Mouse (Mus musculus) embryo, embryonic 10 days (tissue): ENCODE data around the gene Chst5.
A peak's percentile ranks its signal among the peaks of the same experiment; 100 is the strongest.
"Not testable (repeated sequence)": the region's sequence is repeated elsewhere in the genome, so short reads cannot be mapped to it uniquely, and the experiment has no call there.

Experiments
- DNase-seq: peaks from one replicate; pipeline ENCODE4 v3.0.0-alpha.2; 2015; ENCODE audit warnings: low spot score

The Chst5 gene

DNA sequence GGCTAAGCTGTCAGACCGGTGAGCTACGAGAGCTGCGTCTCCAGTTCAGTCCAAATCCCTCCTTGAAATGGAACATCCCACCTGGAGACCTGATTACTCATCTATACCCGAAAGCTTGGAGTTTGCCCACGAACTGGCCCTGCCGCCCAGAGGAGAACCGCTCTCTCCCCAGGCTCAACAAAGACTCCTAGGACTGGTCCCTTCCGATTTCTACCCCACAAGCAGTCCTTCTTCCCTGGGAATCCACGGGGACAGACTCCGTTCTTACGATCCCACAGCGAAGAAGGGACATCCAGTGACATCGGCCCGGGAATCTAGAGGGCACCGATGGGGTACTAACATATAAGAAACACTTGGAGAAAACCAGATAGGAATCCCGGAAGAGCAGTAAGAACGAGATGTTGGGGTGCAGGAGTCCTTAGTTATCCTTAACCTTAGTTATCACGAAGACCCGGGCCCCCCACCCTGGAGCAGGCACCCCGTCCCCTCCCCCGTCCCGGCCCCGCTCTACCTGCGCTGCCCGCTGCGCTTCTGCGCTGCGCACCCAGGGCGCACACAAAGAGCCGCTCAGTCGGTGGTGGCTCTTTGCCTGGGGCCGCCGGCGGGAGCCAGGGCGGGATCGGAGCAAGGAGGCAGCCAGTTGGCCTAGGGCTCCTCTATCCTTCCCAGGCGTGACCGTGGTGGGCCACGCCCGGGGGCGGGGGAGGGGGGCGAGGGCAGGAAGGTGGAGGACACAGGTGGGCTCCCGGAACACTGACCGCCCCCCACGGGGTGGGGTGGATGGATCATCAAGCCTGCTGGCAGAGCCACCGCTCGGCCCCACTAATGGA, at the start of gene Chst5:
Gene Chst5 (minus strand): TSS at position 827 of the 830 bp plus-strand sequence.
- DNase-seq = peak; percentile 43

DNA sequence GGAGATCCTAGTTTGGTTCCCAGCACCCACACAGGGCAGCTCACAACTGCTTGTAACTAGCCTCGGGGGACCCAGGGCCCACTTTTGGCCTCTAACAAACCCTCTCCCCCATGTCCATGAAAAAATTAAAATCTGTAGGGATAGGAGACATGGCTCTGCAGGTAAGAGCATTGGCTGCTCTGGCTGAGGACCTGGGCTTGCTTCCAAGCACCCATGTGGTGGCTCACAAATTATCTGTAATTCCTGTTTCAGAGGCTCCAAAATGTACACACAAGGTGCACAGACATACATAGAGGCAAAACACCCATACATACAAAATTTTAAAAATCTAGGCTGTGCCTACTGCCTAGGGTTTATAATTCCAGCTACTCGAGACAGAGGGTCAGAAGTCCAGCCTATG, 47.0 kb upstream of the Chst5 start:
- DNase-seq = no peak

DNA sequence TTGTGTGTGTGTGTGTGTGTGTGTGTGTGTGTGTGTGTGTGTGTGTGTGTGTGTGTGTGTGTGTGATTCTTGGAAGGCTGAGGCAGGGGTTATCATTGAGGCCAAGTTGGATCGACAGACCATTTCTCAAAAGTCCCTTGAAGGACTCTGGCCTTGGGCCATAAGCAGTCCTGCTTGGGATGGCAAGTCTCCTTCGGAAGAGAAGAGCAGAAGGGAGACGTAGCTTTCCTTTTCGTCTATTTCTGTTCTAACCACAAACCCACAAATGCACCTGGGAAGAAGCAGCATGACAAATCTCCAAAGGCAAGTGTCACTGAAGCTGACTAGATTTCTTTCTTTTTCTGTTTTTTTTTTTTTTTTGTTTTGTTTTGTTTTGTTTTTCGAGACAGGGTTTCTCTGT, 45.6 kb upstream of the Chst5 start:
- no peak for DNase-seq

DNA sequence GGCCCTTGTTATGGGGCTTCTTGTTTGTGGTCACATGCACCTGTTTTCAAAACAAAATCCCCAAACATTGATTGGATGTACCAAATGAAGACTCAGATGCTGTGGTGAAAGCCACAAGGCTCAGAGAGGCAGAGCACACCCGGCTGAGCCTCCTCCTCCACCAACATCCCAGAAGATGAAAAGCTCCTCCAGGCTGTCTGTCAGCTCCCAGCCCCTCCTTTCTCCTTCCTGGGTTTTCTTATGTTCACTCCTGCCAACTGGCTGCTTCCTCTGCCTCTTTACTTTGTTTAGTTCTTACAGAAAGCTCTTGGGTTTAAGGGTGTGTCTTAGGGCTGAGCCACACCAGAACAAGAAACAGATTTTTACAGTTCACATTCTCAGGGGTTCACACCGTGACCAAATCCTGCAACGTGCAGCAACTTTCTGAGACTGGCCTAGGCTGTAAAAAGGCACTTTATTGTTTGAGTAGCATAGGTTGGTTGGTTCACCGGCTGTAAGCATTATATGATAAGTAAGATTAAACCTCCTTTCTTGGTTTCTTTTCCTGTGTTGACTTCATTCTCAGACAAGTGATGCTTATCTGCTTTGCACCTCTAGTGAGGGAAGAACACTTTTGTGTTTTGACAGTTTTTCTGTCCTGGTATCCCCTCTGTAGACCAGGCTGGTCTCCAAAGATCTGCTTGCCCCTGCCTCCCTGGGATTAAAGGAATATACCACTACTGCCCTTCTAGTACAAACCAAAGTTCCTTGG, 44.8 kb upstream of the Chst5 start:
- no peak for DNase-seq

DNA sequence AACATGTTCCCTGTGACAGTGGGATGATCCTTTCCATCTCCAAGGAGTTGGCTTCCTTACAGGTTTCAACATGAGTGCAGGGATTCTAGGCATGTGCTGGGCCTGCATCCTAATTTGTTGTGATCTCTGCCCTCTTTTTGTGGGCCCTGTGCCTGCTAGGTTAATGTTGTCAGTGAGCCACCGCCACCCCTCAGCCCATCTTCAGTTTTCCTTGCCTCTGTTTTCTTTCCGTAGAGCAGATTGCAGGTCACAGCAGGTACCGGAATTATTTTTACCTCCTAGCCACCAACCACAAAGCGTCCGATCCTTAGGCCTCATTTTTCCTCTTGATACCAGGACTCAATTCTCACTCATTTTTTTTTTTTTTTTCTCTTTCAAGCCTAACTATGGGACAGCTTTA, 41.7 kb upstream of the Chst5 start:
- no peak for DNase-seq

DNA sequence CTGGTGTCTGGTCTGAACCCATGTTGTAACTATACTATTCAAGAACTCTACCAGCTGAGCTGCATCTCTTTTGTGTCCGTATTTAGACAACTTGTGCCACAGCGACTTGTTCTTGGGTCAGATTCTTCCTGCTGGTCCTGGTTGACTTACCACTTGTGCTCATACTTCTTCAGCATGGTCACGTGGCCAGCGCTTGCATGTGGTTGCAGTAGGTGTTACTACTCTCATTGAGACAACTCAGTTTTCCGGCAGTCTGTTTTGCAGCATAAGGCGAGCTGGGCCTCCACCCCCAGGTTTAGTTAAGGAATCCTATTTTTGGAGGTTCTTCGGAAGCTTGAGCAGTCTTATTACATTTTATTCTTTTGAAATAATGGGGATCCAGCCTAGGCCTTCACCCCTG, 41.1 kb upstream of the Chst5 start:
- no peak for DNase-seq

DNA sequence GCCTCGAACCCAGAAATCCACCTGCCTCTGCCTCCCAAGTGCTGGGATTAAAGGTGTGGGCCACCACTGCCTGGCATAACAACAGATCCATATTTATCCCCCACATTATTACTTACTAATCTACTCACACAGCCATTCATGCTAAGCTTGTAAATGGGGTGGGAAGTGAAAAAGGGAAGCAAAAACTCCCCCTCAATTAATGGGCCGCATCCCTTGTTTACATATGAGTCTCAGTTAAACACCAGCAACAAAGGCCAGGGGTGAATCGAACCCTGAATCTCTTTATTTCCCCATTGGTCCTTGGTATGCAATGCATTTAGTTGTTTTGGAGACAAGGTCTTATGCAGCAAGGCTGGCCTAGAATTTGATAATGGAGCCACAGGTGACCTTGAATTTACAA, 40.6 kb upstream of the Chst5 start:
- DNase-seq = no peak

DNA sequence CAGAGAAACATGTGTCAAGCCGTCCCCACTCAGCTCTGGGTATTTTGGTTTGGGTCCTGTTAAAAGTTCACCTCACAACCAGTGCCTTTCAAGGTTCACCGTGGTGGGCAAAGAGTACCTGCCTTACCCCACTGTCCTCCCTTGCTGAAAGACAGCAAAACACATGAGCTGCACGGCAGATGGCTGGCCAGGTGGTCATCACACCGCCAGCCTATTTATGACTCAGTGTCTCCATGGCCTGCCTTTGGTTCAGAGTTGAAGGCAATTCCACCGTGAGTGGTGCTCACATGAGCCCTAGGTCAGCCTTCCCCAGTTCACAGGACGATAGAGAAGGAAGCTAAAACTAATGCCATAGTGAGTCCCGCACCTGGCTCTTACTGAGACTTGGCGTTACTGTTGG, 37.7 kb upstream of the Chst5 start:
- DNase-seq = no peak

DNA sequence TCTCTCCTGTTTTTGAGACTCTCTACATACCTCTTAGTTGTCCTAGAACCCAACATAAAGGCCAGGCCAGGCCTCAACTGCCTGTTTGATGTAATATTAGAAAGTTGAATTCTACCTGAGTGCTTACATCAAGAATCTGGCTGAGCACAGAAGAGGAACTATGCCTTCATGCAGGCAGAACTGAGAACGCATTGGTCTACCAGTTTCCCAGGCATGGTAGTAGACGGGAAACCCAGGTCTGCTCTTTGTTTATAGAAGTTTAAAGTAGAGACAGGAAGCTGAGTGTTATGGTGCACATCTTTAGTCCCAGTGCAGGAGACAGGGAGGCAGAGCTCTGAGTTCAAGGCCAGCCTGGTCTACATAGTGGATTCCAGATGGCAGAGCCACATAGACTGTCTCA, 36.9 kb upstream of the Chst5 start:
- no peak for DNase-seq

DNA sequence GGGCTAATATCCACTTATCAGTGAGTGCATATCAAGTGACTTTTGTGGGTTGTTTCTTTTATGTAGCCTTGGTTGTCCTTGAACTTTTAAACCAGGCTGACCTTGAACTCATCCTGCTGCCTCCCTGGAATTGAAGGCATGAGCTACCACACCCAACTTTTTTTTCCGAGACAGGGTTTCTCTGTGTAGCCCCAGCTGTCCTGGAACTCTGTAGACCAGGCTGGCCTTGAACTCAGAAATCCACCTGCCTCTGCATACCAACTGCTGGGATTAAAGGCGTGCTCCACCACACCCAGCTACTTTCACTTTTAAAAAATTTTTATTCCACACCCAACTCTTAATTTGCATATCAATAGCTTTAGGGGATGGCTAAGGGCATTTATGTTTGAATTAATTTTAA, 33.3 kb upstream of the Chst5 start:
- no peak for DNase-seq

DNA sequence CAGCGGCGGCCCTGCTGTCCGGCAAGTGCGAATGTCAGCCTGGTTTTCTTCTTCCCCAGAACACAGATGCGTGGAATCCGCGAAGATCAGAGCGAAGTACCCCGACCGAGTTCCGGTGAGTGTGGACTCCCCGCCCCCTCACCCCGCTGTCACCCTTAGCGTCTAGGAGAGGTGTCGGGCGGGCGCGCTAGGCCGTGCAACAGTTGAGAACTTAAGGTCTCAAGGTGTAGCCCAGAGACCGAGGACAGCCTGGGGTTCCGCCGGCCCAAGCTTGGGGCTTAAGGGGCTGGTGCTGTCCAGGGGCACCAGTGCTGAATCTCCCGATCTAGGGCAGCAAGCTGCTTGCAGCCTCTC, 30.8 kb upstream of the Chst5 start:
- DNase-seq = peak; percentile 67

DNA sequence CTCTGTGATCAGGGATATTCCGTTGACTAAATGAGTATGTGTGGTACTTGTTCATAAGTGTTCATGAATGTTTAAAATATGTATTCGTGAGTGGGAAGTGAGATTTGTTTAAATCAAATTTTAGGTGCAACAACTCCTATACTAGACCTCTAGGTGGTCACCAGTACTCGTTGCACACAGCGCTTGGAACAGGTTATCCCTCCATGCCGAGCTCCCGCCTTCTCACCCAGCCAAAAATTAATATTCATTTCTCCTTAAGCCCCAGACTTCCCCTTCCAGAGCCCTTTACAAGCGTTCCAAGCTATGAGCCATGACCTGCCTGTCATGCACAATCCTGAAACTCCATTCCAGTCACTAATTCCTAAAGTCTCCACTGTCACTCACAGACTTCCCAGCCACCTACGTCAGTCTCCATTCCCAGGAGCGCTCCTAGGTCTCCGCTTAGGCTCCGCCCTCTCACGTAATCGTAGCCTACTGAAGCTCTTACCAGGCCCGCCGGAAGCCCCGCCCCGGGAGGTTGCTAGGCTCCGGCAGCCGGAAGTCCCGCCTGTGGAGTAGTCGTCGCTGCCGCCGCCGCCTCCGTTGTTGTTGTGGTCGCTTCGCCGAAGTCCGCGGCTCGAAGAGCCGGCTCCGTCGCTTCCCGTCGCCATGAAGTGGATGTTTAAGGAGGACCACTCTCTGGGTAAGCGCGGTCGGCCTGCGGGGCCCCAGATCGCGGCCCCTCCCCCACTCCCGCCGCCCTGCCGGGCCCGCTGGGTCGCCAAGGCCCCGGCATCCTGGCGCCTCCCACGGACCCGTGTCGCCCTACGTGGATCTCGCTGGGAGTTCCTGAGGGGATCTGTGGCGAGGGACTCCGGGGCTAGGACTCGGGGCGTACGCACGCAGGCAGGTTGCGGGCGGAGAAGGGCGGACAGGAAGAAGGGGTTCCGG, 30.2 kb upstream of the Chst5 start, which contains the start of gene Gabarapl2:
Gene Gabarapl2 (plus strand): TSS at position 533 of the 930 bp plus-strand sequence.
- DNase-seq = peak; percentile 99

DNA sequence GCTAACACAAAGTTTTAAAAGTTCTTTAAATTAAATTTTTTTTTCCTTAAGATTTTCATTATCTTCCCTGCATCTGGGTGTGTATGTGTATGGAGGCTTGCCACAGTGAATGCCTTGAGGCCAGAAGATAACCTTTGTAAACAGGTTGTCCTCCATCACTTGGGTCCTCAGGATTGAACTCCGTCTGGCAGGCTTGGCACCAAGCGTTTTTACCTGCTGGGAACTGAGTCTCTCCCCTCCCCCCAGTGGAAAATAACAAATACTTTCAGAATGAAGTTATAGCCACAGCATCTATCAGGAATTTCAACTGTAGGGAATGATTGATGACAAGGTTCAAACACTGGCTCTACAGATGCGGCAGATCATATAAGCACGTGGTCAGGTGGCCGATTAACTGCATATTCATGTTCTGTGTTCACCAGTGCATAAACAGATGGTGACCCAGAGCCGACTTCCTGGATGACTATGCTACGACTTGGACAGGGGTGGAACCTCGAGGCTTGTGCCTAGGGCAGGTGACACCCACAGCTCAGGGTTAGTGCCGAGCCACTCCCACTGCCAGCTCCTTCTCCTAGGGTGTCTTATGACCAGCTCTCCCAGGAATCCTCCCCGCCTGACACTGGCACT, 29.4 kb upstream of the Chst5 start:
- peak; percentile 29 for DNase-seq

DNA sequence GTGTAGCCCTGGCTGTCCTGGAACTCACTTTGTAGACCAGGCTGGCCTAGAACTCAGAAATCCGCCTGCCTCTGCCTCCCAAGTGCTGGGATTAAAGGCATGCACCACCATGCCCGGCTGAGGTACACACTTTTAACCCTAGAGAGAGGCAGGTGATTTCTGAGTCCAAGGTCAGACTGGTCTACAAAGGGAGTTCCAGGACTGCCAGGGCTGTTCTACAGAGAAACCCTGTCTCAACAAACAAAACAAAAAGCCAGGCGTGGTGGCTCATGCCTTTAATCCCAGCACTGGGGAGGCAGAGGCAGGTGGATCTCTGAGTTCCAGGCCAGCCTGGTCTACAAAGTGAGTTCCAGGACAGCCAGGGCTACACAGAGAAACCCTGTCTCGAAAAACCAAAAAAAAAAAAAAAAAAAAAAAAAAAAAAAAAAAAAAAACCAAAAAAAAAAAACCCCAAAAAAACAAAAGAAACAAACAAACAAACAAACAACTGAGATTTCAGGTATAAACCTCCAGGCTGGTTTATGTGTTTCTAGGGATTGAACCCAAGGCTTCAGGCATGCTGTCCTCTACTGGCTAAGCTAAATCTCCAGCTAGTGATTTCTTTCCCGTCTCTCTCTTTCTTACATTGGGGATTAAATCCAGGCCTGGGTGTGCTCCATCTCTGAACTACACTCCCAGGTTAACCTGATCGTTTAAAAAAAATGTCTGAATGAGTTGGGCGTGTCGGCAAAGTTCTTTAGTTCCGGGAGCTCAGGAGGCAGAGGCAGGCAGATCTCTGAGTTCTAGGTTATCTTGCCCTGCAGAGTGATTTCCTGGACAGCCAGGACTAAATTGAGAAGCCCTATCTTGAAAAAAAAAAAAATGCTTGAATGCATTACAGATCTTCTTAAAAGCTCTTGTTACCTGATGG, 28.1 kb upstream of the Chst5 start:
- DNase-seq = not testable (repeated sequence)

DNA sequence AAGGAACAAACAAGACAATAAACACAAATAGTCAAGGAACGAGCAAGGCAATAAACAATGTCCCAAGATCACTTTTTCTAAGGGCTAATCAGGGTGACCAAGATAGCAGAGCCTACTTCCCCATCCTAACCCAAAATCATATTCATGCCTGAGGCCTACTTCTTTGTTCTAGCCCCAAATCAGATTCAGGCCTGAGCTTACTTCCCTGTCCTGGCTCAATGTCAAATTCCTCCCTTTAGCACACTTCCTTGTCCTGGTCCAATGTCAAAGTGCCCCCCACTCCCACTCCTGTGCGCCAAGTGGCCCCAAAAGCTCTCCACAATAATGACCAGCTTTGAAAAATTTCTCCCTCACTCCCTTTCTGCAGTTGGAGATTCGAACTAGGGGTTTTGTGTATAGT, 26.9 kb upstream of the Chst5 start:
- no peak for DNase-seq

DNA sequence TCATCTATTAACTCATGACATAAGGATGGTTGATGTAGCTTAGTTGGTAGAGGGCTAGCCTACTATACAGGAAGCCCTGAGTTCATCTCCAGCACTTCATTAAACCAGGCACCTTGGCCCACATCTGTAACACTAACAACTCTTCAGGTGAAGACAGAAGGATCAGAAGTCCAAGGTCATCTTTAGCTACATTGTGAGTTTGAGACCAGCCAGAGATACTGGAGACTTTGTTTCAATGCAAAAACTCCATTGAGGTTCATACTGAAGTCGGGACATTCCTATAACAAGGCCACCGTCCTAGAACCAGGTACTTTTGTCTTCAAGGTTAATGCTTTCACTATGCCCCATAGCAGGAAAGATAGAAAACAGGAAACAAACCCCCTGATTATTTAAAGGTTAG, 24.0 kb upstream of the Chst5 start:
- no peak for DNase-seq

DNA sequence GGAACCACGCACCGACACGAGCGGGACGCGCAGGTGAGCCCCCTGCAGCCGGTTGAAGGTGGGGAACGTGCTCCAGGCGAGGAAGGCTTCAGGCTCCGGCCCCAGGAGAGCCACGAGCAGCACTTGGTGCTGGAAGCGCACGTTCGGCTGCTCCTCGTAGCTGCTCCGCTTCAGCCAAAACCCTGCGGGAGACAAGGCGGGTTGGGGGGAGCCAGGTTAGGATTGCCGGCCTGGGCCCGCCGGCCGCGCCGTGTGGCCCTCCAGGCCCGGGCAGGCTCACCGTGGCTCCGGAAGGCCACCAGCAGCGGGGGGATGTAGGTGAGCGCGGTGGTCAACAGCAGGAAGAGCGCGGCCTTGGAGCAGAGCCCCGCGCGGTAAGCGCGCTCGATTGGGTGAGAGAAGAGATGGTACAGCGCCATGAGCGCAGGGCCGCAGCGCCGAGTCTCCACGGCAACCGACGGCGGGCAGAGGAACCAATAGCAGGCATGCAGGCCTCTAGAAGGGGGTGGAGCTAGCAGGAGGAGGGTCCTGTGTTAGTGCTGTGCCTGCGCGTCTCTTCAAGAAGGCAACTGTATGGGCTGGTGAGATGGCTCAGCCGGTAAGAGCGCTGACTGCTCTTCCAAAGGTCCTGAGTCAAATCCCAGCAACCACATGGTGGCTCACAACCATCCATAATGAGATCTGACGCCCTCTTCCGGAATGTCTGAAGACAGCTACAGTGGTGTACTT, 23.3 kb upstream of the Chst5 start, which contains the start of gene Tmem231:
Gene Tmem231 (minus strand): TSS at position 534 of the 729 bp plus-strand sequence.
- peak; percentile 97 for DNase-seq

DNA sequence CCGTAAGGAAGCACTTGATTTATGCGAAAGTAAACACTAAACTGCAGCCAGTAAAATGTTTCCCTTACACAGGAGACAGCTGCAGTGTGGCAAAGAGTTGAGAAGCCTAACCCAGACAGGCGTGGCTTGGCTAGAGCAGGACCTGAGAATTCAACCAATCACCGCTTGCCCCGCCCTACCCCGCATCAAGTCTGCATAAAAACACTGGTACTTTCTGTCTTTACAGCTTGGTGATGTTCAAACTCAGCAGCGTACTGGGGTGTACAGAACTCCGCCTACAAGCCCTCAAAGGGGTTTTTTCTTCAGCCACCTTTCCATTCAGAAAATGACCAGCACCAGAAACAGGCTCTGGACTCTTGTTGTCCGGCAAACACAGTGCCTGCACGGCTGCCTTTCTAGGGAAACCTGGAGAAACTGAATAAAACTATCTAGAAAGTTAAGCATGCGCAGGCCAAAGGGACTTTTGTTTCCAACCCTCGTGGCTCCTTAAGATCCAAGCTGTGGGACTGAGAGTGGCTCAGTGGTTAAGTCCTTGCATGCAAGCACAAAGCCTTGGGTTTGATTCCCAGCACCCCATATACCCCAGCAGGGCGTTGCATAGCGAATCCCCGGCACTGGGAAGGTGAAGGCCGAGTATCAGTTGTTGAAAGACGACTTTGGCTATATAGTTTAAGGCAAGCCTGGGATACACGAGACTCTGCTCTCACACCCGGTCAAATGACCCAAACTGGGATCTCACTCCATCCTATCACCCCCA, 22.5 kb upstream of the Chst5 start:
- peak; percentile 70 for DNase-seq

DNA sequence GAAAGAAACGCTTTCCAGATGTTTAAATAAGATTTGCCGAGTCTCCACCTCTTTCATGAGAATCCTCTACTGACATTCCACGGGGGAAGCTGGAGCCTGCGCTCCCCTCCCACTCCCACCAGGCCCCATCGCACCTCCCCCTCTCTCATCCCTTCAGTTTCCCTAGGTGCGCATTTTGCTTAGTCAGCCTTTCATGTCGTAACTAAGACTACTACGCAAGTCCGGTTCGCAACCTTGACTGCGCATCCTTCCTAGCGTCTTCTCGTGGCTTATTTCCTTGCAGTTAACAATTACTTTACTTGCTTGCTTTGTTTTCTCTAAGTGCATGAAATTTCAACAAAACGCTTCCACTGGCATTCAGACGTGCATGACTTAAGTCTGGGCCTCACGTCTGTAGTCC, 21.5 kb upstream of the Chst5 start:
- no peak for DNase-seq
